Mouse (Mus musculus) monocyte, adult 5-6 weeks (primary cell): ENCODE data around the gene Olfr1212. TPM values are rescaled to one million over a fixed set of nuclear protein-coding genes. Genes with fewer than 3 reads are reported as not detected.

Source experiments
- ATAC-seq: fragments of 153-309, 156-312 bp; replicated peaks from 2 replicates; pipeline ENCODE4 v1.8.0; 2017; ENCODE audit warnings: mild to moderate bottlenecking; ENCODE audit not compliant: low TSS enrichment, insufficient number of reproducible peaks, severe bottlenecking, poor library complexity, low FRiP score
- total RNA-seq: library from RNA; stranded (forward); fragments of 200-1000, 200-491, 200-594 nt; gene quantifications from 3 replicates; pipeline ENCODE4 v1.2.3, GENCODE M21; 2017

Olfr1212 gene
- total RNA-seq: not detected in 3 replicates

- no peak for ATAC-seq
Measured at GRCm38 (mm10) chr2:88953669-88954068, at the start of gene Olfr1212. TSS of gene Olfr1212 (plus strand) at chr2:88953969.

GRCm38 (mm10) chr2:88915057-88915456 lies 38.7 kb upstream of the Olfr1212 start, which contains the start of gene Olfr1209:
TSS of gene Olfr1209 (minus strand) at chr2:88915157.
- ATAC-seq: no peak

- no peak for ATAC-seq
Measured at GRCm38 (mm10) chr2:88938011-88938410, 15.8 kb upstream of the Olfr1212 start, which contains the start of gene Olfr1211. TSS of gene Olfr1211 (minus strand) at chr2:88938111.

- ATAC-seq: no peak
Measured at GRCm38 (mm10) chr2:88980181-88980580, 26.4 kb downstream of the Olfr1212 start, which contains the start of gene Gm13762. TSS of gene Gm13762 (minus strand) at chr2:88980281.

GRCm38 (mm10) chr2:88992553-88992952 lies 38.8 kb downstream of the Olfr1212 start, which contains the start of gene Olfr1214:
TSS of gene Olfr1214 (minus strand) at chr2:88992653.
- no peak for ATAC-seq

- ATAC-seq: no peak
Measured at GRCm38 (mm10) chr2:89006873-89007272, 53.1 kb downstream of the Olfr1212 start, which contains the start of gene Olfr1215. TSS of gene Olfr1215 (minus strand) at chr2:89006973.

Other genes with a start within 250 kb of the Olfr1212 start
- gene Olfr1196, start 249.4 kb upstream of the Olfr1212 start, total RNA-seq: not detected in 3 replicates
- not detected in 3 replicates for gene Olfr1197, start 221.6 kb upstream of the Olfr1212 start, total RNA-seq
- gene Olfr1198, start 202.6 kb upstream of the Olfr1212 start, total RNA-seq: not detected in 3 replicates
- not detected in 3 replicates for gene Olfr1199, start 193.5 kb upstream of the Olfr1212 start, total RNA-seq
- gene Olfr1200, start 183.5 kb upstream of the Olfr1212 start, total RNA-seq: not detected in 3 replicates
- not detected in 3 replicates for gene Olfr1201, start 160.9 kb upstream of the Olfr1212 start, total RNA-seq
- gene Olfr1202, start 139.5 kb upstream of the Olfr1212 start, total RNA-seq: not detected in 3 replicates
- not detected in 3 replicates for gene Olfr1205, start 124.2 kb upstream of the Olfr1212 start, total RNA-seq
- not detected in 3 replicates for gene Olfr1204, start 104.7 kb upstream of the Olfr1212 start, total RNA-seq
- not detected in 3 replicates for gene Olfr1206, start 90.7 kb upstream of the Olfr1212 start, total RNA-seq
- not detected in 3 replicates for gene Olfr1208, start 51.7 kb upstream of the Olfr1212 start, total RNA-seq
- gene Olfr1209, start 38.8 kb upstream of the Olfr1212 start, total RNA-seq: not detected in 3 replicates
- 0.75 TPM in 1 of 3 replicates, not detected in the others for gene Olfr1211, start 15.9 kb upstream of the Olfr1212 start, total RNA-seq
- gene Gm13762, start 26.3 kb downstream of the Olfr1212 start, total RNA-seq: not detected in 3 replicates
- not detected in 3 replicates for gene Olfr1214, start 38.7 kb downstream of the Olfr1212 start, total RNA-seq
- not detected in 3 replicates for gene Olfr1215, start 53.0 kb downstream of the Olfr1212 start, total RNA-seq
- not detected in 3 replicates for gene Olfr1216, start 64.4 kb downstream of the Olfr1212 start, total RNA-seq
- gene Olfr1217, start 78.1 kb downstream of the Olfr1212 start, total RNA-seq: not detected in 3 replicates
- not detected in 3 replicates for gene Olfr1218, start 107.2 kb downstream of the Olfr1212 start, total RNA-seq
- gene Olfr1219, start 129.5 kb downstream of the Olfr1212 start, total RNA-seq: not detected in 3 replicates
- gene Olfr1220, start 152.9 kb downstream of the Olfr1212 start, total RNA-seq: not detected in 3 replicates
- gene Olfr1221, start 163.3 kb downstream of the Olfr1212 start, total RNA-seq: not detected in 3 replicates
- 0.96 TPM in 1 of 3 replicates, not detected in the others for gene Olfr1222, start 179.1 kb downstream of the Olfr1212 start, total RNA-seq
- gene Olfr1223, start 197.6 kb downstream of the Olfr1212 start, total RNA-seq: not detected in 3 replicates
- gene Olfr1224-ps1, start 210.1 kb downstream of the Olfr1212 start, total RNA-seq: not detected in 3 replicates
- gene Olfr1225, start 220.7 kb downstream of the Olfr1212 start, total RNA-seq: not detected in 3 replicates
- not detected in 3 replicates for gene Olfr1226, start 246.1 kb downstream of the Olfr1212 start, total RNA-seq